Mouse (Mus musculus) intestine, embryonic 15.5 days (tissue): ENCODE results near the gene Rad51c. TPM values are rescaled to one million over a fixed set of nuclear protein-coding genes. Genes with fewer than 3 reads are reported as not detected.
"Not testable (repeated sequence)": the region's sequence is repeated elsewhere in the genome, so short reads cannot be mapped to it uniquely, and the experiment has no call there.

Source experiments
- ATAC-seq: fragments of 200-750 bp; cut with Nextera tagmentation; 2 replicates; pipeline ENCODE4 v1.8.0; 2017; ENCODE audit warnings: moderate TSS enrichment, moderate library complexity
- H3K27ac ChIP-seq: fragments of 300-500 bp; sonication (generic); 2 replicates; pipeline ENCODE4 v1.5.1; 2015; ENCODE audit warnings: mild to moderate bottlenecking, inconsistent platforms
- H3K27me3 ChIP-seq: fragments of 300-500 bp; sonication (generic); replicated peaks from 2 replicates; pipeline ENCODE4 v1.6.1; 2015; ENCODE audit warnings: inconsistent platforms
- H3K36me3 ChIP-seq: fragments of 300-500 bp; sonication (generic); 2 replicates; pipeline ENCODE4 v1.6.1; 2015; ENCODE audit warnings: inconsistent platforms
- H3K4me1 ChIP-seq: fragments of 300-500 bp; sonication (generic); replicated peaks from 2 replicates; pipeline ENCODE4 v1.6.1; 2015; ENCODE audit warnings: inconsistent platforms
- H3K4me2 ChIP-seq: fragments of 300-500 bp; sonication (generic); replicated peaks from 2 replicates; pipeline ENCODE4 v1.6.1; 2015; ENCODE audit warnings: mild to moderate bottlenecking, inconsistent platforms
- H3K4me3 ChIP-seq: fragments of 300-500 bp; sonication (generic); replicated peaks from 2 replicates; pipeline ENCODE4 v1.5.1; 2015; ENCODE audit warnings: inconsistent platforms
- H3K9ac ChIP-seq: fragments of 300-500 bp; sonication (generic); 2 replicates; pipeline ENCODE4 v1.6.1; 2015; ENCODE audit warnings: inconsistent platforms
- H3K9me3 ChIP-seq: fragments of 300-500 bp; sonication (generic); 2 replicates; pipeline ENCODE4 v1.6.1; 2016; ENCODE audit warnings: inconsistent platforms
- WGBS: fragments of 180-500 bp; shearing (Covaris S2); methylation state at CpG from one replicate; pipeline ENCODE4 v1.1.7; 2015; 5-methylcytosine and 5-hydroxymethylcytosine counted together
- polyA plus RNA-seq: library from polyadenylated mRNA; unstranded; fragments of >200 nt; fragmentation: Nextera tagmentation; extraction: Ambion mirVana; gene quantifications from 2 replicates; pipeline ENCODE4 v1.2.1, GENCODE M21; 2015

The Rad51c gene
- polyA plus RNA-seq, 1 experiment from 2014 or later: 7.0 TPM

DNA sequence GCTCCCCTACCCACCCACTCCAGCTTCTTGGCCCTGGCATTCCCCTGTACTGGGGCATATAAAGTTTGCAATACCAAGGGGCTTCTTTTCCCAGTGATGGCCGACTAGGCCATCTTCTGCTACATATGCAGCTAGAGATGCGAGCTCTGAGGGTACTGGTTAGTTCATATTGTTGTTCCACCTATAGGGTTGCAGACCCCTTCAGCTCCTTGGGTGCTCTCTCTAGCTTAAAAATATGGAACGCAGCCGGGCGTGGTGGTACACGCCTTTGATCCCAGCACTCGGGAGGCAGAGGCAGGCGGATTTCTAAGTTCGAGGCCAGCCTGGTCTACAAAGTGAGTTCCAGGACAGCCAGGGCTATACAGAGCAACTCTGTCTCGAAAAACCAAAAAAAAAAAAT is 39.3 kb upstream of the Rad51c start:
- not testable (repeated sequence) for H3K9me3 ChIP-seq, H3K4me3 ChIP-seq, H3K9ac ChIP-seq, H3K36me3 ChIP-seq, H3K27ac ChIP-seq, H3K27me3 ChIP-seq, H3K4me2 ChIP-seq, H3K4me1 ChIP-seq, ATAC-seq
- WGBS: 66% methylated on average over 10 of the region's 10 CpGs

DNA sequence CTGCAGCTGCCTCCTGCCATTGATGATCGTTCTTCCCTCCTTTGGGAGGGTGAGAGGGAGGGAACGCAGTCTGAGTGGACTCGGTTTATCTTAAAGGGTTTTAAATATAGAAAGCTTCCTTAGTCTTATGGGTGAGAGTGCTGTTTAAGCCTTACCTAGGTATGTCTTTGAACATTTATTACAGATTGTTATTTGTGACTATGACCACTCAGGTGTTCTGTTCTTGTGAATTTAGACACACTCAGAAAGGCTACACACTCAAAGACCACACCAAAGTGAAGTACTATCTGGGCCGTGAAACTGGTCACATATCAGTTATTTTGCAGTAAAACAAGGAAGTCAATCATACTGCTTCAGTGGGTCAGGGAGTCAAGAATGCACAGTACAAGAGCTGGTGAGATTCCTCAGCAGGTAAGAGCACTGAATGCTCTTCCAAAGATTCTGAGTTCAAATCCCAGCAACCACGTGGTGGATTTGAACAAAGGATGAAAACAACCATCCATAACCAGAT is 38.7 kb upstream of the Rad51c start:
- no peaks in the 10 kb centered on the region for H3K27me3 ChIP-seq
- no peak for ATAC-seq
- WGBS: 0% methylated on average over 5 of the region's 5 CpGs
- no peaks in the 10 kb centered on the region for H3K36me3 ChIP-seq
- no peak overlapping the region for H3K9ac ChIP-seq
- no peaks in the 10 kb centered on the region; the same call in 1 of the 2 replicates for H3K4me1 ChIP-seq
- H3K4me3 ChIP-seq: no peak overlapping the region
- peak overlapping the region; percentile 72 for H3K27ac ChIP-seq
- H3K4me2 ChIP-seq: no peak overlapping the region
- H3K9me3 ChIP-seq: no peaks in the 10 kb centered on the region

DNA sequence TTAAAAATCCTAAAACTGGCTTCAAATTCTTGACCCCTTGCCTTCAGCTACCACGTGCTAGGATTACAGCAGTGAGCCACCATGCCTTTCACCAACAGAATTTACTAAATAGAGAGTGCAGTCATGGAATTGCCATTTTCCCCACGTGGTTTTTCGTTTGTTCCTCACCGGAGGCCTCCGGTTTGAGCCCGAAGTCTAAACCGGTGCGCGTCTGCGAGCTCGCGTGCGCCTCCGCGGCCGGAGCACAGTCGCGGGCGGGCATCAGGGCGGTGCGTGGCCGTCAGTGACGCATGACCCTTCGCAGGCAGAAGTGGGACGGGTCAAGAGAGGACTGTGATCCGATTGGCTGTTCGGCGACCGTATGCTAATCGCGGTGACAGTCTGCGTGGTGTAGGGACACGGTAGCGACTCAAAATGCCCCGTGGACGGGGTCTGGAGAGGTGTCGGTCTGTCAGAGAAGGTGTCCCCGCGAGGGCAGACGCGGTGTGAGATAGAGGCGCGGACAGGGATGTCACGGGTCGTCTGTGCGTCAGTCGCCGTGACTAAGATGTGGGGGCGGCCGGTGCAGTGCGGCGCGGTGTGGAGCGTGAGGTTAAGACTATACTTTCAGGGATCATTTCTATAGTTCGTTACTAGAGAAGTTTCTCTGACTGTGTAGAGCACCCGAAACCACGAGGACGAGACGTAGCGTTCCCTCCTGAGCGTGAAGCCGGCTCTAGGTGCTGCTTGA is 38.1 kb upstream of the Rad51c start:
- WGBS: under 1% methylated on average over 33 of the region's 62 CpGs
- H3K36me3 ChIP-seq, H3K9me3 ChIP-seq, H3K27me3 ChIP-seq, H3K4me1 ChIP-seq: not testable (repeated sequence)
- Histone ChIP-seq H3K9ac (0 out of 2 replicates have a peak overlapping the region, but pooled peaks have one; percentile 26), H3K27ac (peak overlapping the region; percentile 66; the same call in 1 of the 2 replicates), H3K4me3 (peak overlapping the region; percentile 30), H3K4me2 (peak overlapping the region; percentile 63)
- ATAC-seq: peak; percentile 99

DNA sequence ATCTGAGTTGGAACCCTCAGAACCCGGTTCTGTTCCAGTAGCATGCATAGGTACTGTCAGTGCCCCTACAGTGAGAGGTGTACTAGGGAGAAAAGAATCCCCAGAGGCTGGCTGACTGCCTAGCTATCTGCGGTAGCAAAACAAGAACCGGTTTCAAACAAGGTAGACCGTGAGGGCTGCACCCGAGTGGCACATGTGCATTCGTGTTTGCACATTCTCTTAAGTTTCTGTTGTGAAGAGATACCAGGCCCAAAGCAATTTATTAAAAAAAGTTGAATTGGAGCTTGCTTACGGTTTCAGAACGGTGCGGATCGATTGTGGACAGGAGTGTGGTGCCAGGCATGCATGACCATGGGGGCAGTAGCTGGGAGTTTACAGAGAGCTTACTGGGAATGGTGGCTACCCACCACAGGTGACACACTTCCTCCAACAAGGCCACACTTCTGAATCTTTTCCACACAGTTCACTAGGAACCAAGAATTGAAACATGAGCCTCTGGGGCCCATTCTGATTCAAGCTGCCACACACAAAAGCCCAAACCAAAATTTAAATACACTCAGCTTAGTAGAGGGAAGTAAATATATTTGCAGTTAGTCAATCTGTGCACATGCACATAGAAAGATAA is 35.2 kb upstream of the Rad51c start:
- Histone ChIP-seq H3K4me1 (peaks cover 3% of the 10 kb centered on the region; the same call in 1 of the 2 replicates), H3K4me3 (no peak overlapping the region), H3K36me3 (no peaks in the 10 kb centered on the region), H3K9ac (no peak overlapping the region), H3K4me2 (no peak overlapping the region), H3K27me3 (no peaks in the 10 kb centered on the region), H3K9me3 (no peaks in the 10 kb centered on the region), H3K27ac (no peak overlapping the region)
- no peak for ATAC-seq
- WGBS: 87% methylated on average over 10 of the region's 10 CpGs

DNA sequence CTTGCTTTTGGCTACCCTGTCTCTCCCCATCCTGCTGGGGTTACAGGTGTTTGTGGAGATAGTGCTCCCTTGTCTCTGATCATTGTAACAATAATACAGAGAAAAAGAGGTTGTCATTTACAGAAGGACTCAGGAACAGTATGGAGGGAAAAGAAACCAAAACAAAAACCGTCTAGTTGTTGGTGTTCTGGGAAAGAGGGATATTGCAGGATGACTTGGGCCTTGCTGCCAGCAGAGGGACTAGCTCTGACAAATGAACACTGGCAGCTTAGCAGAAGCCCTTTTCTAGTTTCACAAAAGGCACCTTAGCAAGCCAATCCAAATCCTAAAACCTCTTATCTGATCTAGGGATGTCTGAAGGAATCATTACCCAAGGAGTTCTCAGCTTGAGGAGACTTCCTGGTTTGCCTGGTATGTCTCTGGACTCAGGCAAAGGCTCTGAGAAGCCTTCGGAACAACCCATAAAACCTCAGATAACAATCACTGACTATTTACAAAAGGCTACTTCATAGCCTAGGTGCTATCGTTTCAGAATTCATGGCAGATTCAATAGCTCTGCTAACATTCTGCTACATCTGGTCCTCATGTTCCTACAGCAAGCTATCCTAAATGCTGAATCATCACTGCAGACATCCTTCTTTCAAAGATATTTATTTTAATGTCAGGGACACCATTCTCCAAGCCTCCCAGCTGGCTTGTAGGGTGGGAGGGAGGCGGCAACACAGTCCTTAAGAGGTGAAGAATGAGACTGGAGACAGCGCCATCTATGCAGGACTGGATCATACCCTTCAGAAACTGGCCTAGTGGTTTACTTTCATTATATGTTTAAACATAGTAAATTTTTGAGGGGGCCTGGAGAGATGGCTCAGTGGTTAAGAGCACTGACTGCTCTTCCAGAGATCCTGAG is 31.8 kb upstream of the Rad51c start:
- Histone ChIP-seq H3K36me3 (no peaks in the 10 kb centered on the region), H3K4me2 (no peak overlapping the region), H3K4me1 (0 out of 2 replicates have a peak, but pooled peaks cover 3% of the 10 kb centered on the region), H3K27ac (no peak overlapping the region), H3K9ac (no peak overlapping the region), H3K27me3 (no peaks in the 10 kb centered on the region), H3K9me3 (no peaks in the 10 kb centered on the region), H3K4me3 (no peak overlapping the region)
- 29% methylated on average over 5 of the region's 5 CpGs for WGBS
- no peak for ATAC-seq

DNA sequence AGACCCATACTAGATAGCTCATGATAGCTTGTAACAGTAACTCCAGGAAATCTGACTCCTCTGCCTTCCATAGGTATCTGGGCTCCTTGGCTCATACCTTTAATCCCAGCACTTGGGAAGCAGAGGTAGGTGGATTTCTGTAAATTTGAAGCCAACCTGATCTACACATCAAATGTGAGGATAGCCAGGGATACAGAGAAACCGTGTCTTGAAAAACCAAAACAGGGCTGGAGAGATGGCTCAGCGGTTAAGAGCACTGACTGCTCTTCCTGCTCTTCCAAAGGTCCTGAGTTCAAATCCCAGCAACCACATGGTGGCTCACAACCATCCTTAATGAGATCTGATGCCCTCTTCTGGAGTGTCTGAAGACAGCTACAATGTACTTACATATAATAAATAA is 30.4 kb upstream of the Rad51c start:
- WGBS: 91% methylated on average over 2 of the region's 2 CpGs
- not testable (repeated sequence) for ATAC-seq, H3K4me3 ChIP-seq

DNA sequence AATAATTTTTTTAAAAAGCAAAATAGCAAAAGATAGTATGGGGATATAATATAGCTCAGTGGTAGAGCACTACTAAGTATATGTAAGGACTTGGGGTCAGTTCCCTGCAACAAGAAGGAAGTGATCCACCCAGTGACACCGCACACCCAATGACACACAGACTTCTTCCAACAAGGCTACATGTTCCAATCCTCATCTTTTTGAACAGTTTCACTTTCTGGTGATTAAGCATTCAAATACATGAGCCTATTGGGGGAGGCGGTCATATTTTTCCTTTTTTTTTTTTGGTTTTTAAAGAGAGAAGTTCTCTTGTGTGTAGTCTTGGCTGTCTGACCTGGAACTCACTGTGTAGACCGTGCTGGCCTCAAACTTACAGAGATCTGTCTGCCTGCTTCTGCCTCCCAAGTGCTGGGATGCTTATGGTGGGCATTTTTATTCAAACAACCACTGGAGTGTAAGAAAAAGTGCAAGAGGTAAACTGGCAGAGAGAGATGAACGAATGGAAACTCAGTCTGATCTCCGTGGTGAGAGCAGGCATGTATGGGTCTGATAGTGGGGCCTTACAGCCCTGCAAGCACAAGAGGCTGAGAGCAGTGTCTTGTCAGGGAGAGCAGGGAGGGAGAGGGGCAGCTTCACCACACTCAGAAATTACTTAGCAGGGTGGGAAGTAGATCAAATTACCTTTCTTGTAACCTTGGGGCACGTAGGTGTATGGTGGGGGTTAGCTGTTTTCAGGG is 28.3 kb upstream of the Rad51c start:
- Histone ChIP-seq H3K9ac (no peak overlapping the region), H3K36me3 (no peaks in the 10 kb centered on the region), H3K9me3 (no peaks in the 10 kb centered on the region), H3K4me2 (no peak overlapping the region), H3K27me3 (no peaks in the 10 kb centered on the region), H3K4me3 (no peak overlapping the region), H3K4me1 (0 out of 2 replicates have a peak, but pooled peaks cover 3% of the 10 kb centered on the region), H3K27ac (no peak overlapping the region)
- no peak for ATAC-seq
- 50% methylated on average over 6 of the region's 6 CpGs for WGBS

More for the DNA sequence above, 30.4 kb upstream of the Rad51c start:
- H3K27ac ChIP-seq, H3K9me3 ChIP-seq, H3K4me1 ChIP-seq, H3K4me2 ChIP-seq, H3K36me3 ChIP-seq, H3K9ac ChIP-seq, H3K27me3 ChIP-seq: not testable (repeated sequence)

DNA sequence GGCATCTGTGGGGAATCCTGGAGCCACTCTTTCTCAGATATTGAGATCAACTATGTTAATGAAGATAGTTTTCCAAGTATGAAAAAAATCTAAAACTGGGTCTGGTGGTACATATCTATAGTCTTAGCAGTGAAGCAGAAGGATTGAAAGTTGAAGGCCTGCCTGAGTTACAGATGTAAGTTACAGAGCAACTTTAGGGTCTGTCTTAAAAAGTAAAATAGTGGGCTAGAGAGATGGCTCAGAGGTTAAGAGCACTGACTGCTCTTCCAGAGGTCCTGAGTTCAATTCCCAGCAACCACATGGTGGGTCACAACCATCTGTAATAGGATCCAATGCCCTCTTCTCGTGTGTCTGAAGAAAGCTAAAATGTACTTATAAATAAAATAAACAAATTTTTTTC is 27.7 kb upstream of the Rad51c start:
- no peak overlapping the region for H3K27ac ChIP-seq

DNA sequence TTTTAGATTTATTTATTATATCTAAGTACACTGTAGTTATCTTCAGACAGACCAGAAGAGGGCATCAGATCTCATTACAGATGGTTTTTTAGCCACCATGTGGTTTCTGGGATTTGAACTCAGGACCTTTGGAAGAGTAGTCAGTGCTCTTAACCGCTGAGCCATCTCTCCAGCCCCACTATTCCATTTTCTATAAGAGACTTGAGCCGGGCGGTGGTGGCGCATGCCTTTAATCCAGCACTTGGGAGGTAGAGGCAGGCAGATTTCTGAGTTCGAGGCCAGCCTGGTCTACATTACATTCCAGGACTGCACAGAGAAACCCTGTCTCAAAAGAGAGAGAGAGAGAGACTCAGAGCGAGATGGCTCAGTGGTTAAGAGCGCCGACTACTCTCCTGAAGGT is 27.1 kb upstream of the Rad51c start:
- H3K36me3 ChIP-seq: not testable (repeated sequence)

More for the DNA sequence above, 27.7 kb upstream of the Rad51c start:
- no peak for ATAC-seq
- Histone ChIP-seq H3K27me3 (no peaks in the 10 kb centered on the region), H3K9me3 (no peaks in the 10 kb centered on the region), H3K4me3 (no peak overlapping the region), H3K9ac (no peak overlapping the region), H3K4me2 (no peak overlapping the region), H3K36me3 (no peaks in the 10 kb centered on the region), H3K4me1 (0 out of 2 replicates have a peak, but pooled peaks cover 3% of the 10 kb centered on the region)
- 73% methylated on average over 1 of the region's 1 CpGs for WGBS

DNA sequence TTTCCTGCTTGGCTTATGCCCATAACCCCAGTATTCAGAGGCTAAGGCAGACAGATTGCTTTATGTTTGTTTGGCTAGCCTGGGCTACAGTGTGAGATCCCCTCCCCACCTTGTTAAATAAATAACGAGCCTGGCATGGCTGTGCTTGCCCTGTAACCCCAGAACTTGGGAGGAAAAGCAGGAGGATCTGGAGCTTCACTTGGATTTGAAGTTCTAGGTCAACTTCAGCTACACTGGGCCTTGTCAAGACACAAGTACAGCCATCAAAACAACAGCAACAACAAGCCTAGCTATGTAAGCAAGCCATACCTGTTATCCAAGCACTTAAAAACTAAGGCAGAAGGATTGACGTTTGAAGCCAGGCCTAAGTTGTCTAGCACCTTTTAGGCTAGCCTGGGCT is 25.6 kb upstream of the Rad51c start:
- ATAC-seq: no peak

More for the DNA sequence above, 27.1 kb upstream of the Rad51c start:
- 92% methylated on average over 8 of the region's 8 CpGs for WGBS
- not testable (repeated sequence) for H3K27ac ChIP-seq, ATAC-seq, H3K4me3 ChIP-seq, H3K9me3 ChIP-seq, H3K9ac ChIP-seq, H3K4me2 ChIP-seq, H3K4me1 ChIP-seq, H3K27me3 ChIP-seq

DNA sequence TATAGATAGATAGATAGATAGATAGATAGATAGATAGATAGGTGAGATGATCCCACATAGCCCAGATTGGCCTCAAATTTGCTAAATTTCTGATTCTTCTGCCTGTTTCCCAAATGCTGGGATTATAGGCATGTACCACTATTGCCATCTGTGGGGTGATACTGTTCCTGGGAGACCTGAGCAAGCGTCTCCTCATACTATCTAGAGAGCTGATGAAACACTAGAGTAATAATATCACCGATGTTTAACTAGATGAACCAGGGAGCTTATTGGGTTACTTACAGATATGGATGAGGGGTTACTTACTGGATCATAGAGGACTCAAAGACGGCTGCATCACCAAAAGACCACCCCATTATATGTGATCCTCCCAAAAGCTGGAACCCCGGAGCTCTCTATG is 24.6 kb upstream of the Rad51c start:
- no peaks in the 10 kb centered on the region for H3K27me3 ChIP-seq
- H3K4me3 ChIP-seq: no peak overlapping the region
- H3K4me2 ChIP-seq: no peak overlapping the region
- no peak overlapping the region for H3K9ac ChIP-seq
- no peak overlapping the region for H3K27ac ChIP-seq
- no peaks in the 10 kb centered on the region for H3K4me1 ChIP-seq
- no peaks in the 10 kb centered on the region for H3K9me3 ChIP-seq
- ATAC-seq: no peak
- no peaks in the 10 kb centered on the region for H3K36me3 ChIP-seq
- WGBS: 73% methylated on average over 4 of the region's 4 CpGs

More for the DNA sequence above, 25.6 kb upstream of the Rad51c start:
- no peaks in the 10 kb centered on the region for H3K9me3 ChIP-seq
- no peak overlapping the region for H3K4me2 ChIP-seq
- H3K4me1 ChIP-seq: no peaks in the 10 kb centered on the region
- H3K27me3 ChIP-seq: no peaks in the 10 kb centered on the region
- no peak overlapping the region for H3K9ac ChIP-seq
- H3K27ac ChIP-seq: no peak overlapping the region
- 75% methylated on average over 2 of the region's 2 CpGs for WGBS
- no peaks in the 10 kb centered on the region for H3K36me3 ChIP-seq
- H3K4me3 ChIP-seq: no peak overlapping the region
